Mouse (Mus musculus) E14TG2a.4 (cell line): ENCODE results near the gene Pole2.

Experiments
- CTCF ChIP-seq: conservative IDR thresholded peaks from 2 replicates; pipeline ENCODE4 v1.5.1; 2014; ENCODE audit warnings: low read length
- NANOG ChIP-seq: IDR thresholded peaks from 2 replicates; pipeline ENCODE4 v1.6.1; 2014; ENCODE audit warnings: borderline replicate concordance, low read length, mixed read lengths
- POU5F1 ChIP-seq: IDR thresholded peaks from 2 replicates; pipeline ENCODE4 v1.6.1; 2014; ENCODE audit warnings: low read length, borderline replicate concordance

DNA sequence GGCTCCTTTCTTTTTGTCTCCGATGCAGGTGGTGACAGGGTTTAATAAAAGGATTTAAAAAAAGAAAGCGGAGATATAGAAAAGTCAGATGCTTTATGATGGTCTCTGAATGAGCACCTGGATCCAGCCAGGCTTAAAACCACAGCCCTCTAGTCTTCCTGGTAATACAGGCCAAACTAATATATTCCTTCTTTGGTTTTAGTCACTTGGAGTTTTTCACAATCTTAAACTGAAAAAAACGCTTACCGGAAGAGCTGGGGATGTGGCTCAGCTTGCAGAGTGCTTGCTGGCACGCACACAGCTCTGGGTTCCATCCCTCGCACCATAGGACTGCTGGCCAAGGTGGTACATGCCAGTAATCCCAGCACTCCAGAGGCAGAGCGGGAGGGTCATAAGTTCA is 11.4 kb downstream of the Pole2 start:
- no peak for TF ChIP-seq CTCF
- TF ChIP-seq POU5F1, result no peak
- TF ChIP-seq NANOG, result no peak
